Mouse (Mus musculus) layer of hippocampus, postnatal 14 days (tissue): ENCODE data around the gene Zfp319. TPM values are rescaled to one million over a fixed set of nuclear protein-coding genes. Genes with fewer than 3 reads are reported as not detected.

Experiments used
- DNase-seq, 2 experiments: peaks; one replicate each; pipeline ENCODE4 v3.0.0; 2021 to 2022; ENCODE audit warnings: low spot score in 2 of 2, mixed read lengths in 1 of 2
- total RNA-seq, 2 experiments: library from RNA; stranded (reverse); gene quantifications; 2 replicates each; pipeline ENCODE4 v1.2.3; 2021

Zfp319 gene
- total RNA-seq, 2 experiments from 2014 or later = 15.3 to 16.6 TPM

DNA sequence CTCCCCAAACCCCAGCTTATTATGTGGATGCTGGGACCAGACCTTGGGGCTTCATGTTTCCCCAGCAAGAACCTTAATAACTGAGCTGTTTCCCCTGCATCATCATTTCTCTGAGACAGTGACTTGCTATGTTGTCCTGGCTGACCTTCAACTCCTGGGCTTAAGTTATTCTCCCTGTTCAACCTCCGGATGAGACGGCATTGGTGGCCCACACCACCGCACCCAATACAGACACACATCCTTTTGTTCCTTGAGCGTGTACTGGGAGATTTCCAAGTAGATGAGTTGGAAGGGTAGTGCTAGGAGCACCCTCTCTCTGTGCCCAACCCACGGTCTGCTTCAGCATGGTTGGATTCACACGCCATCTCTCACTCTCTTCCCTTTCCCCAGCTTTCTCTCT is 17.9 kb downstream of the Zfp319 start:
- no peak for DNase-seq

- DNase-seq = no peak
Measured at GRCm38 (mm10) chr8:95312836-95313235, 18.9 kb downstream of the Zfp319 start.

DNA sequence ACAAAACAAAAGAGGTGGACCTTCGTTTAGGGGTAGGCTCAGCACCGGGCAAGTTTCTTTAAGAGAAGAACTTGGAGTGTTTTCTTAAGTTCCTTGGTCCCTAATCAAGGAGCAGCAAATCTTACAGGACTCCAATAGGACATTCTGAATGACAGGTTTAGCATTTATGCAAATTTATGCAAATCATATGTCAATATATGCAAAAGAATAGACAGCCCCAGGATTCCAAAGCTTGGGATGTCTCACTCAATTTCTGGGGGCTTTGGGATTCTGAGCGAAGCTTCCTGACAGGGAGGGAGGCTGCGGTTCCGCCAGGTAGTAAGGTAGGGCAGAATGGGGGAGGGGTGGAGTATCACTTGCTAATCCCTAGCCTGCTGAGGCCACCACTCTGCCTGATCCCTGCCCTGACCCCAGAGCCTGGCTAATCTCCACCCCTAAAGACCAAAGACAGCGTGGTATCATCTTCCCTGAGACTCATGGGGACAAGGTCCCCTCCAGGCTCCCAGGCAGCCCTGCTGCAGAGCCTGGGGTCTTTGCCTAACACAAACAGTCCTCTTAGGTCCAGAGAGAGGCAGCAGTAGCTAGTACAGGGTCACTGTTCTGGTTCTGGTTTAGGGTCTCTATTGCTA is 21.3 kb downstream of the Zfp319 start, which contains the start of gene Tepp:
TSS of gene Tepp (plus strand) at position 225 of the 629 bp plus-strand sequence.
- DNase-seq = no peak

- DNase-seq = no peak
Measured at GRCm38 (mm10) chr8:95306431-95306830, 25.3 kb downstream of the Zfp319 start, which contains the start of gene Cngb1. Gene Cngb1 (minus strand): TSS chr8:95306585.

GRCm38 (mm10) chr8:95305526-95305925 is 26.2 kb downstream of the Zfp319 start:
- no peak for DNase-seq

DNA sequence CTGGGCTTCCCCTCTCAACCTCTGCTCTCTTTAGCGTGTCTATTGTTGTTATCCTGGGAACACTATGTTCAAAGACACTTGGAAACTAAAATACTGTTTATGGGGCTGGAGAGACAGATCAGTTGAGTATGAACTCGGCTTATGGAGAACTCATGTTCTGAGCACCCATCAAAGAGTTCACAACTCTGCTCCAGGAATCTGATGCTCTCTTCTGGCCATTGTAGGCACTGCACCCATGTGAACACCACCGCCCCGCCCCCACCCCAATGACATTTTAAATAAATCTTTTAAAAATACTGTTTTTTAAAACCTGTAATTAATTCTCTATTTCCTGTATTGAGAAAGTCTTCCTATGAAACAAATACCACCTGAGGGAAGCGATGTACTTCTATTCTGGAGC is 29.3 kb downstream of the Zfp319 start:
- no peak for DNase-seq

- peak in 1 of 2 experiments; percentile 10 for DNase-seq
Measured at GRCm38 (mm10) chr8:95293891-95294290, 37.9 kb downstream of the Zfp319 start.

- peak; percentile 34 to 54 for DNase-seq
Measured at GRCm38 (mm10) chr8:95293172-95293571, 38.6 kb downstream of the Zfp319 start.

DNA sequence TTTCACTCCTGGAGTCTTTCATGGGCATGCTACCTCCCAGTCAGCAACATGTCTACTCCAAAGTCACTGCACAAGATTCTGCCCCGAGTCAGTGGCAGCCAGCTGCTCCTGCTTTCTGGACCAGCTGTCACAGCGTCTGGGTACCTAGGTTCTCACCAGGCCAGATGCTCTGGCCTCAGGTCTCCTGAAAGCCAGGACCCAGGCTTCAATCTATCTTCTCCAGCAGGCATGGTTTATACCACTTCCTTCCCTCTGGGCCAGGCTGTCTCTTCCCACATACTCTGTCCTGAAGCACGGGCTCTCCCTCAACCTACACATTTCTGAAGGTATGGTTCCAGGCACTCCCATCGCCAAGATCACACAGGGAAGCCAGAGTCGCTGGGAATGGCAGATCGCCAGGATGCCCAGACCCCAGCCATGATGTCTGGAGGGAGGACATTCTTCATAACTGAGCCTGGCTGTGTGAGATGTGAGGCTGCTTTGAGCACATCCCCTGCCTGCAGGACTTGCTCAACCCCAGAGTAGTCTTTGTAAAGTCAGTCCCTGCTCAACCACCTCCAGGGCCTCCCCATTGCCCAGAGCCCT is 42.6 kb downstream of the Zfp319 start:
- no peak for DNase-seq

DNA sequence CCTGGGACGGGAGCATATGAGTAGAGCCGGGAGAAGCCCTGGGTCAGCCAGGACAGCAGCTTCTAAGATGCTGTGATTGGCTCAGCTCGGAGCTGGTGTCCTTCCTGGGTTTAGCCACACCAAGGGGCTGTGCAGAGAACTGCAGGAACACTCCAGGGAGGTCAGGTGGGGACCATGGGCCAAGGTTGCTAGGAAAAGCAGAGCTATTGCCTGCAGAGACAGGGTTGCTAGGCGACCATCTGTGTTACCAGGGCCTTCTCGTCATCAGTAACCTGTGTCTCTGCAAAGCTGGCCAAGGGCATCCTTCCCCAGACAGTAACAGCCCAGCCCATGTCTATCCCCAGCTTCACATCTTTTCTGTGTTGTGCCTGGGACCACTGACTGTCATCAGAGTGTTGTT is 50.3 kb downstream of the Zfp319 start:
- peak; percentile 26 to 37 for DNase-seq

Other genes starting within 250 kb of the Zfp319 start
- gene Kifc3, start 129.1 kb downstream of the Zfp319 start, total RNA-seq = 10 to 100 TPM; 59.0 to 60.2 TPM
- 1 to 10 TPM in 1 of 2 experiments, under 1 TPM in 1; 0.93 to 1.3 TPM for gene Cngb1, start 25.4 kb downstream of the Zfp319 start, total RNA-seq
- gene Tepp, start 21.4 kb downstream of the Zfp319 start, total RNA-seq = under 1 TPM in 1 of 2 experiments, not detected in 1; 0.74 TPM
- gene Usb1, start 334 bp upstream of the Zfp319 start, total RNA-seq = 10 to 100 TPM; 16.0 to 18.6 TPM
- gene Mmp15, start 20.3 kb upstream of the Zfp319 start, total RNA-seq = 10 to 100 TPM; 29.8 to 33.8 TPM
- 10 to 100 TPM; 58.5 to 62.5 TPM for gene Cfap20, start 102.9 kb upstream of the Zfp319 start, total RNA-seq
- 10 to 100 TPM; 77.4 to 79.8 TPM for gene Csnk2a2, start 158.1 kb upstream of the Zfp319 start, total RNA-seq
- 1 to 10 TPM; 1.1 to 2.1 TPM for gene Ccdc113, start 202.1 kb upstream of the Zfp319 start, total RNA-seq
- under 1 TPM in 1 of 2 experiments, not detected in 1; 0.33 TPM for gene Prss54, start 244.4 kb upstream of the Zfp319 start, total RNA-seq